Mouse (Mus musculus): ENCODE data around the gene Eya3.

The Eya3 gene

GRCm38 (mm10) chr4:132639191-132639713, 465 bp downstream of the Eya3 start:
- DNase-seq (ENCODE audit: low spot score in 2 of 2): no peak

- DNase-seq (ENCODE audit: low spot score in 2 of 2): no peak
These were observed 8.7 kb downstream of the Eya3 start for GRCm38 (mm10) chr4:132647439-132647838.

- DNase-seq (ENCODE audit: low spot score in 2 of 2): no peak
These were observed 10.6 kb downstream of the Eya3 start for GRCm38 (mm10) chr4:132649271-132649999.

- no peak for DNase-seq (ENCODE audit: low spot score in 2 of 2)
These were observed 14.1 kb downstream of the Eya3 start for GRCm38 (mm10) chr4:132652842-132653241.

GRCm38 (mm10) chr4:132653799-132654198, 15.0 kb downstream of the Eya3 start:
- no peak for DNase-seq (ENCODE audit: low spot score in 2 of 2)

- DNase-seq (ENCODE audit: low spot score in 2 of 2): no peak
These were observed 16.5 kb downstream of the Eya3 start for GRCm38 (mm10) chr4:132655290-132655689.

- no peak for DNase-seq (ENCODE audit: low spot score in 2 of 2)
These were observed 20.3 kb downstream of the Eya3 start for GRCm38 (mm10) chr4:132659106-132659505.

GRCm38 (mm10) chr4:132672697-132673096, 33.9 kb downstream of the Eya3 start:
- DNase-seq (ENCODE audit: low spot score in 2 of 2): no peak

- peak in 1 of 2 experiments; percentile 21 for DNase-seq (ENCODE audit: low spot score in 2 of 2)
These were observed 38.2 kb downstream of the Eya3 start for GRCm38 (mm10) chr4:132676771-132677539.

- no peak for DNase-seq (ENCODE audit: low spot score in 2 of 2)
These were observed 50.8 kb downstream of the Eya3 start for GRCm38 (mm10) chr4:132689634-132690033.

GRCm38 (mm10) chr4:132693366-132693765, 54.6 kb downstream of the Eya3 start:
- no peak for DNase-seq (ENCODE audit: low spot score in 2 of 2)

GRCm38 (mm10) chr4:132702076-132702475, 63.3 kb downstream of the Eya3 start:
- no peak for DNase-seq (ENCODE audit: low spot score in 2 of 2)

- no peak for DNase-seq (ENCODE audit: low spot score in 2 of 2)
These were observed 68.1 kb downstream of the Eya3 start for GRCm38 (mm10) chr4:132706885-132707284.

GRCm38 (mm10) chr4:132713181-132713580, 74.4 kb downstream of the Eya3 start:
- no peak for DNase-seq (ENCODE audit: low spot score in 2 of 2)

- no peak for DNase-seq (ENCODE audit: low spot score in 2 of 2)
These were observed 79.5 kb downstream of the Eya3 start for GRCm38 (mm10) chr4:132718251-132718650.

- DNase-seq (ENCODE audit: low spot score in 2 of 2): no peak
These were observed 89.4 kb downstream of the Eya3 start for GRCm38 (mm10) chr4:132728233-132728632.

GRCm38 (mm10) chr4:132731616-132732015, 92.8 kb downstream of the Eya3 start:
- no peak for DNase-seq (ENCODE audit: low spot score in 2 of 2)

GRCm38 (mm10) chr4:132732148-132732684, 93.4 kb downstream of the Eya3 start, which contains the start of gene Xkr8:
Gene Xkr8, minus strand, starts transcription at chr4:132732546.
- DNase-seq (ENCODE audit: low spot score in 2 of 2): peak; percentile 92 to 96

GRCm38 (mm10) chr4:132733071-132733770, 94.4 kb downstream of the Eya3 start:
- DNase-seq (ENCODE audit: low spot score in 2 of 2): no peak

- DNase-seq (ENCODE audit: low spot score in 2 of 2): no peak
These were observed 96.0 kb downstream of the Eya3 start for GRCm38 (mm10) chr4:132734766-132735165.

- DNase-seq (ENCODE audit: low spot score in 2 of 2): no peak
These were observed 96.6 kb downstream of the Eya3 start for GRCm38 (mm10) chr4:132735389-132735788.

GRCm38 (mm10) chr4:132735894-132736293, 97.1 kb downstream of the Eya3 start:
- DNase-seq (ENCODE audit: low spot score in 2 of 2): no peak
